Mouse (Mus musculus): ENCODE measurements around the gene Nap1l5.

DNA sequence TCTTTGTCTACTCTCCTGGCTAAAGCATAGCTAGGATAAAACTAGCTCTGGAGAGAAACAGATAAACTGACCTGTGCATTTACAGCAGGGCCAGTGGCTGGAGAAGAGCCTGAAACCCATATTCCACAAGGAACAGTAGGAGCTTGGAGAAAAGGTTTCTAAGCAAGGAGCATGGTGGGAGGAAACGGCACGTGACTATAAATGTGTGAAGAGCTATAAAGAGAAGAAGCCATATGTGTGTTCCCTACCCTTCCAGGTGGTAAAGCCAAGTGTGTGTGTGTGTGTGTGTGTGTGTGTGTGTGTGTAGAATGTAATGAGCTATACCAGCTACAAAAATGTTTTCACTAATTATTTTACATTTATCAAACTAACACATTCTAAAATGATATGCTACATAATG is 35.4 kb upstream of the Nap1l5 start:
- TF ChIP-seq CTCF (IDR thresholded peaks at IDR 0.05) (no peak), EP300 (IDR thresholded peaks at IDR 0.05) (no peak)

Data from lung, postnatal 0 days (tissue).